Comparison of ENCODE assay signal across 9 mouse cellular contexts in genomic region chr9:65460198-65460597, GRCm38 (mm10). TPM values are rescaled to one million over a fixed set of nuclear protein-coding genes. Genes with fewer than 3 reads are reported as not detected.
DNase-seq lines count a peak whose midpoint lies in the region; ATAC-seq lines count a peak whose summit lies in the region.
"Had no signal": no experiment of that assay in that cellular context is flagged by ENCODE, and none has a peak within 500 bp of the region (broad histone marks: within the 10 kb centered on the region; RNA-seq: fewer than 3 reads in every experiment).

No protein-coding gene starts in this region.

- DNase-seq in kidney, adult 11 months = no peak
- no peak for DNase-seq in midbrain, embryonic 14.5 days
- DNase-seq in urinary bladder, adult 18-20 months (ENCODE audit: low spot score in 2 of 2) = no peak
- no peak for DNase-seq in retina, embryonic 14.5 days (ENCODE audit: low spot score)

- H3K27ac ChIP-seq in kidney, embryonic 14.5 days (ENCODE audit: low read depth, low read length) = peak overlapping the region; percentile 86
- H3K27ac ChIP-seq in embryonic facial prominence, embryonic 13.5 days = peak overlapping the region; percentile 86; the same call in 1 of the 2 replicates
- peak overlapping the region; percentile 94 for H3K27ac ChIP-seq in hindbrain, embryonic 15.5 days (replicated peaks)
- H3K27ac ChIP-seq in midbrain, embryonic 14.5 days (replicated peaks; ENCODE audit: low read depth, low read length) = peak overlapping the region; percentile 91

- H3K9me3 ChIP-seq in kidney, embryonic 14.5 days (ENCODE audit: control insufficient read depth, low read length) = no peaks in the 10 kb centered on the region
- no peaks in the 10 kb centered on the region for H3K9me3 ChIP-seq in embryonic facial prominence, embryonic 13.5 days
- no peaks in the 10 kb centered on the region for H3K9me3 ChIP-seq in hindbrain, embryonic 15.5 days
- no peaks in the 10 kb centered on the region for H3K9me3 ChIP-seq in midbrain, embryonic 14.5 days (ENCODE audit: control insufficient read depth, low read length)
- H3K9me3 ChIP-seq: G1E had no signal

- H3K4me3 ChIP-seq in kidney, embryonic 14.5 days (ENCODE audit: low read length) = peak overlapping the region; percentile 96; the same call in 1 of the 2 replicates
- H3K4me3 ChIP-seq in embryonic facial prominence, embryonic 13.5 days = peak overlapping the region; percentile 89
- H3K4me3 ChIP-seq in hindbrain, embryonic 15.5 days = peak overlapping the region; percentile 94
- H3K4me3 ChIP-seq in midbrain, embryonic 14.5 days (replicated peaks; ENCODE audit: low read depth, low read length) = peak overlapping the region; percentile 83

- no peaks in the 10 kb centered on the region for H3K36me3 ChIP-seq in kidney, embryonic 14.5 days (ENCODE audit: control insufficient read depth, insufficient read depth, low read length)
- H3K36me3 ChIP-seq in embryonic facial prominence, embryonic 13.5 days = no peaks in the 10 kb centered on the region
- no peaks in the 10 kb centered on the region for H3K36me3 ChIP-seq in hindbrain, embryonic 15.5 days
- H3K36me3 ChIP-seq in midbrain, embryonic 14.5 days (ENCODE audit: control insufficient read depth, insufficient read depth, low read length) = peaks cover under 1% of the 10 kb centered on the region; the same call in 1 of the 2 replicates

- H3K9ac ChIP-seq in kidney, embryonic 14.5 days (ENCODE audit: low read depth, low read length) = 0 out of 2 replicates have a peak overlapping the region, but pooled peaks have one; percentile 84
- H3K9ac ChIP-seq in embryonic facial prominence, embryonic 13.5 days = peak overlapping the region; percentile 83; the same call in 1 of the 2 replicates
- peak overlapping the region; percentile 88 for H3K9ac ChIP-seq in hindbrain, embryonic 15.5 days
- H3K9ac ChIP-seq in midbrain, embryonic 14.5 days (replicated peaks; ENCODE audit: low read length) = peak overlapping the region; percentile 80; the same call in 1 of the 2 replicates

- H3K4me1 ChIP-seq in kidney, embryonic 14.5 days (ENCODE audit: control insufficient read depth, insufficient read depth, low read length) = peaks cover 15% of the 10 kb centered on the region
- peaks cover 14% of the 10 kb centered on the region for H3K4me1 ChIP-seq in embryonic facial prominence, embryonic 13.5 days
- peaks cover 30% of the 10 kb centered on the region for H3K4me1 ChIP-seq in hindbrain, embryonic 15.5 days (replicated peaks)
- H3K4me1 ChIP-seq in midbrain, embryonic 14.5 days (ENCODE audit: control insufficient read depth, insufficient read depth, low read length) = peaks cover 25% of the 10 kb centered on the region

- ATAC-seq in kidney, embryonic 14.5 days (ENCODE audit: low FRiP score, low TSS enrichment) = 0 out of 2 replicates have a peak, but pooled peaks have one; percentile 10
- ATAC-seq in embryonic facial prominence, embryonic 13.5 days (ENCODE audit: insufficient number of reproducible peaks, insufficient read depth, low FRiP score, low TSS enrichment, low read depth) = no peak
- ATAC-seq in hindbrain, embryonic 15.5 days (ENCODE audit: low FRiP score, low read depth) = no peak
- no peak for ATAC-seq in midbrain, embryonic 14.5 days (ENCODE audit: low FRiP score, low TSS enrichment)
- ATAC-seq in activated CD4-positive, CD25-positive, alpha-beta regulatory T cell, adult 4 months = no peak

- H3K27me3 ChIP-seq in kidney, embryonic 14.5 days (ENCODE audit: control insufficient read depth, insufficient read depth, low read length) = no peaks in the 10 kb centered on the region
- no peaks in the 10 kb centered on the region for H3K27me3 ChIP-seq in embryonic facial prominence, embryonic 13.5 days
- H3K27me3 ChIP-seq in hindbrain, embryonic 15.5 days = no peaks in the 10 kb centered on the region
- no peaks in the 10 kb centered on the region for H3K27me3 ChIP-seq in midbrain, embryonic 14.5 days (ENCODE audit: control insufficient read depth, insufficient read depth, low read length)

- H3K4me2 ChIP-seq in kidney, embryonic 14.5 days (replicated peaks; ENCODE audit: low read depth, low read length) = peak overlapping the region; percentile 67
- peak overlapping the region; percentile 69 for H3K4me2 ChIP-seq in embryonic facial prominence, embryonic 13.5 days
- peak overlapping the region; percentile 64 for H3K4me2 ChIP-seq in hindbrain, embryonic 15.5 days
- peak overlapping the region; percentile 82 for H3K4me2 ChIP-seq in midbrain, embryonic 14.5 days (ENCODE audit: low read length)

- 28% methylated on average over 3 of the region's 3 CpGs for WGBS in kidney, embryonic 14.5 days
- 75% methylated on average over 3 of the region's 3 CpGs for WGBS in embryonic facial prominence, embryonic 13.5 days
- WGBS in hindbrain, embryonic 15.5 days = 33% methylated on average over 3 of the region's 3 CpGs
- 35% methylated on average over 3 of the region's 3 CpGs for WGBS in midbrain, embryonic 14.5 days

RNA-seq across cellular contexts. Expression of gene Spg21, which starts 0.5 kb away (rescaled TPM):
- 114 and 116 TPM in 2 replicates for polyA plus RNA-seq in kidney, embryonic 14.5 days (2014; fragmentation: Nextera tagmentation; extraction: Ambion mirVana)
- 116 and 123 TPM in 2 replicates for polyA plus RNA-seq in embryonic facial prominence, embryonic 13.5 days (2015; fragmentation: Nextera tagmentation; extraction: Ambion mirVana)
- polyA plus RNA-seq in hindbrain, embryonic 15.5 days (2015; fragmentation: Nextera tagmentation; extraction: Ambion mirVana) = 109 and 117 TPM in 2 replicates
- polyA plus RNA-seq in midbrain, embryonic 14.5 days (2014; fragmentation: Nextera tagmentation; extraction: Ambion mirVana) = 137 and 162 TPM in 2 replicates
- 10 to 100 TPM; 73.7 to 88.9 TPM for polyA plus RNA-seq in activated CD4-positive, CD25-positive, alpha-beta regulatory T cell, adult 4 months (2017; shearing (Covaris generic))

RNA-seq across cellular contexts. Expression of gene Mtfmt, which starts 24.6 kb away (rescaled TPM):
- 18.1 and 22.0 TPM in 2 replicates for polyA plus RNA-seq in kidney, embryonic 14.5 days (2014; fragmentation: Nextera tagmentation; extraction: Ambion mirVana)
- 24.1 and 28.3 TPM in 2 replicates for polyA plus RNA-seq in embryonic facial prominence, embryonic 13.5 days (2015; fragmentation: Nextera tagmentation; extraction: Ambion mirVana)
- 25.4 and 25.7 TPM in 2 replicates for polyA plus RNA-seq in hindbrain, embryonic 15.5 days (2015; fragmentation: Nextera tagmentation; extraction: Ambion mirVana)
- 22.0 and 23.5 TPM in 2 replicates for polyA plus RNA-seq in midbrain, embryonic 14.5 days (2014; fragmentation: Nextera tagmentation; extraction: Ambion mirVana)
- polyA plus RNA-seq in activated CD4-positive, CD25-positive, alpha-beta regulatory T cell, adult 4 months (2017; shearing (Covaris generic)) = 10 to 100 TPM; 23.1 to 29.6 TPM

RNA-seq across cellular contexts. Expression of gene Slc51b, which starts 37.4 kb away (rescaled TPM):
- polyA plus RNA-seq in kidney, embryonic 14.5 days (2014; fragmentation: Nextera tagmentation; extraction: Ambion mirVana) = 0.53 and 0.59 TPM in 2 replicates
- 1.1 TPM in 1 of 2 replicates, not detected in the other for polyA plus RNA-seq in embryonic facial prominence, embryonic 13.5 days (2015; fragmentation: Nextera tagmentation; extraction: Ambion mirVana)
- polyA plus RNA-seq in hindbrain, embryonic 15.5 days (2015; fragmentation: Nextera tagmentation; extraction: Ambion mirVana) = not detected in 2 replicates
- not detected in 2 replicates for polyA plus RNA-seq in midbrain, embryonic 14.5 days (2014; fragmentation: Nextera tagmentation; extraction: Ambion mirVana)
- not detected for polyA plus RNA-seq in activated CD4-positive, CD25-positive, alpha-beta regulatory T cell, adult 4 months (2017; shearing (Covaris generic))
- polyA plus RNA-seq: G1E had no signal

RNA-seq across cellular contexts. Expression of gene Ankdd1a, which starts 59.8 kb away (rescaled TPM):
- not detected in 2 replicates for polyA plus RNA-seq in kidney, embryonic 14.5 days (2014; fragmentation: Nextera tagmentation; extraction: Ambion mirVana)
- polyA plus RNA-seq in embryonic facial prominence, embryonic 13.5 days (2015; fragmentation: Nextera tagmentation; extraction: Ambion mirVana) = not detected in 2 replicates
- polyA plus RNA-seq in hindbrain, embryonic 15.5 days (2015; fragmentation: Nextera tagmentation; extraction: Ambion mirVana) = 1.1 and 1.3 TPM in 2 replicates
- 0.55 and 1.00 TPM in 2 replicates for polyA plus RNA-seq in midbrain, embryonic 14.5 days (2014; fragmentation: Nextera tagmentation; extraction: Ambion mirVana)
- polyA plus RNA-seq in activated CD4-positive, CD25-positive, alpha-beta regulatory T cell, adult 4 months (2017; shearing (Covaris generic)) = under 1 TPM in 1 of 2 experiments, not detected in 1; 0.37 TPM
- polyA plus RNA-seq: G1E had no signal
